Mouse (Mus musculus) liver, adult 2 months (tissue): Measurements from ENCODE around the gene Cdk19.

Experiments used
- CTCF ChIP-seq: fragments of 200-500 bp; IDR thresholded peaks from 2 replicates; pipeline ENCODE4 v1.5.1; 2011; ENCODE audit warnings: low read depth, low read length, control low read depth
- POLR2A ChIP-seq: fragments of 200-500 bp; IDR thresholded peaks from 2 replicates; pipeline ENCODE4 v1.6.1; 2011; ENCODE audit warnings: low read length, control low read depth; ENCODE audit not compliant: insufficient read depth; ENCODE audit errors: extremely low read depth

DNA sequence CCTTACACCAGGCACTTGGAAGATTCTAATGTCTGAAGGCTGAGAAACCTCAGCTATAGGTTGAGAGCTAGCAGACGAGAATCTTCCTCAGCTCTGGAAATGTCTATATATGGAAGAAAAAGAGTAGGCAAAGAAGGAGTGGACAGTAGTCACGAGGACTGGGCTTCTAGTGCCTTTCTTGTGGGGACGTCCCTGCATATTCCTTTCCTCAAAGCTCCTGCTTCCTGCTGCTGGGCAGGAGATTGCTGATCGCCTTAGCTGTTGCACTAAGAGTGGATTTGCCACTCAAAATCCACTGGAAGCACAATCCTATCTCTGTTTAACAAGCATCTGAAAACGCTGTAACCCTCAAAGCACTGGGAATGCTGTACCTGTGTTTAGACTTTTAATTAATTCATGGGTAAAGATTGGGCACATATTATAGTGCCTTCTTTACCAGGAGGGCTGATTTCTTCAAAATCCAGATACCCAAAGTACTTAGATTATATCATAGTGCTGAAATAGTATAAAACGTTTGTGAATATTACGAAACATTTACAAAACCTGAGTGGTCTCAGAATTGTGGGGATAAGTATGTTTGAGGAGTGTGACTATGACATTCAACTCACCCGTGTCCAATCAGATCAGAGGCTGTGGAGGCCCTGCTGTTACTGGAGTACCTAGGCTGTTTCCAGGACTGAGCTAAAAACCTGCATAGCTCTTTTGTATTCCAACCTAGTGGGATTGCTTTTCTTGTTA, 128.0 kb downstream of the Cdk19 start:
- TF ChIP-seq CTCF (no peak), POLR2A (no peak)
